Mouse (Mus musculus) CD8-positive naive resting alpha-beta T cell, adult 2 months (primary cell): ENCODE results near the gene Slc24a1.
"Not testable (repeated sequence)": the region's sequence is repeated elsewhere in the genome, so short reads cannot be mapped to it uniquely, and the experiment has no call there.

ENCODE experiments used
- DNase-seq, 2 experiments: peaks; one replicate each; pipeline ENCODE4 v3.0.0; 2022; ENCODE audit warnings: low read depth in 2 of 2, low spot score in 2 of 2

Slc24a1 gene

GRCm38 (mm10) chr9:64951161-64951657 lies at the start of gene Slc24a1:
Gene Slc24a1 (minus strand): TSS chr9:64951607.
- DNase-seq = no peak

- DNase-seq = not testable (repeated sequence)
Observed at GRCm38 (mm10) chr9:64995464-64995863, 44.1 kb upstream of the Slc24a1 start.

DNA sequence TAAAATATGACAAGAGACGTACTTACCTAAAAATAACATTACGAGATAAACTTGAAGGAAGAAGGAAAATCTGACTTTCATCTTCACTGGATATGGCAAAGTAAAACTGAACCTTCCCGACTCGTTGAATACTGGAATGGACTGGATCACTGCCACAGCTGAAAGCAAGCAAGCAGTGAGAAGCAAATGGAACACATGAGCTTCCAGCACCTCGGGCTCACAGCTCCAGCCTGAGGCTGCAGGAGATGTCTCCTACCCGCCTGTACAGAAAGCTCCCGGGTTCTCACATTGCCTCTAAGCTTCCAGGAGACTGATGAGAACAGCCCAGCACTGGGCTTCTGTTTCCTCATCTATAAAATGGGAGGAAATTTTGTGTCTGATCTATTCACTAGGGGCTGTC lies 38.9 kb upstream of the Slc24a1 start:
- no peak for DNase-seq

GRCm38 (mm10) chr9:64988443-64988842 lies 37.0 kb upstream of the Slc24a1 start:
- no peak for DNase-seq

- DNase-seq = no peak
Observed at GRCm38 (mm10) chr9:64987651-64988050, 36.2 kb upstream of the Slc24a1 start.

GRCm38 (mm10) chr9:64985807-64986206 lies 34.4 kb upstream of the Slc24a1 start:
- no peak for DNase-seq

GRCm38 (mm10) chr9:64985037-64985794 lies 33.8 kb upstream of the Slc24a1 start:
- DNase-seq = no peak

GRCm38 (mm10) chr9:64981904-64982303 lies 30.5 kb upstream of the Slc24a1 start:
- DNase-seq = no peak

GRCm38 (mm10) chr9:64980548-64980947 lies 29.1 kb upstream of the Slc24a1 start:
- no peak for DNase-seq

- DNase-seq = no peak
Observed at GRCm38 (mm10) chr9:64960978-64961320, 9.5 kb upstream of the Slc24a1 start.

DNA sequence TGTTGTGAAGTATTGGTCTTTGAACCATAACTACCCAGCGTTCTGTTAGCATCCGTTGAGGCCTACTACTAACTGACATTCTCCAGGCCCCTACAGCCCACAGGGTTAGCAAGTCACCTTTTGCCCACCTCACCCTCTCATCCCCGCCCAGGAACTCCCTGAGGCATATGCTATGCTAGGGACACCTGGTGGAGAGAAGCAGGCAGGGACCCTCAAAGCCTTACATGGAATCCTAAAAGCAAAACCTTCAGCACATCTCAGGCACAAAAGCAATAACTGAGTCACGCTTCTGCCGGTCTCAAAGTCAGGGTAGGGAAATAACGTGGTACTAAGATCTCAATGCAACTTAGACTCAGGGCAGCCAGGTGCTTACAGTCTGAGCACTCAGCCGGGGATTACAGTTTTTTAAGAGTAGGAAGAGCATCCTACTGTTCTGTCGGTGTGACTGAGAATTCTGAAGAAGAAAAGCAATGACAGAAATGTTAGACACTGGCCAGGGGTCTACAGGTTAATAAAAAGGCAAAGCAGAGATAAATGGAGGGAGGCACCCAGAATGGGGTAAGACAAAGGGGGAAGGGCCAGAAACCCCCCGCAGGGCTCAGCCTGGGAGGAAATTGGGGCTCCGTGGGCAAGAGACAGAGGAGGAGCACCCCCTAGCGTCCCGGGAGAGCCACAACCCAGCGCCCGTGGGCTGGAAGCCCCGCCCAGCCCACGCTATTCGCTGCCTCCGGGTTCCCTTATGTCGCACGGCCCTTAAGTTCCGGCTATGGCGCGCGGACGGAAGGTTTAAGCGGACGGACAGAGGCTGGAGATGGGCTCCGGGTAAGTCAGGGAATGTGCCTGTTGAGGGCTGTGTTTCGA lies 8.9 kb upstream of the Slc24a1 start, which contains the start of gene Ints14:
Gene Ints14, plus strand, starts transcription at position 789 of the 861 bp plus-strand sequence.
- DNase-seq = peak; percentile 96 to 98

DNA sequence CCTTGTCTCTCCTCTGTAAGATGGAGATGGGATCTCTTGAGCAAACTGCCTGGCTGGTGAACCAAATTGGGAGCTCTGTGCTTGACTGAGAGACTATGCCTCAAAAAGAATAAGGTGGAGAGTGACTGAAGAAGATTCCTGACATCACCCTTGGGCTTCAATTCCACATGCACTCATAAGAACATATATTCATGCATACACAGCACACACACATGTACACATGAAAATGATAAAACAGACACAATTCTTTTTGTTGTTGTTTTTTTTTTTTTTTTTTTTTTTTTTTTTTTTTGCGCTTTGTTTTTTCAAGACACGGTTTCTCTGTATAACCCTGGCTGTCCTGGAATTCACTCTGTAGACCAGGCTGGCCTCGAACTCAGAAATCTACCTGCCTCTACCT lies 5.9 kb upstream of the Slc24a1 start:
- DNase-seq = no peak

GRCm38 (mm10) chr9:64956337-64956736 lies 4.9 kb upstream of the Slc24a1 start:
- peak; percentile 6 to 40 for DNase-seq

GRCm38 (mm10) chr9:64953190-64953589 lies 1.8 kb upstream of the Slc24a1 start:
- no peak for DNase-seq

DNA sequence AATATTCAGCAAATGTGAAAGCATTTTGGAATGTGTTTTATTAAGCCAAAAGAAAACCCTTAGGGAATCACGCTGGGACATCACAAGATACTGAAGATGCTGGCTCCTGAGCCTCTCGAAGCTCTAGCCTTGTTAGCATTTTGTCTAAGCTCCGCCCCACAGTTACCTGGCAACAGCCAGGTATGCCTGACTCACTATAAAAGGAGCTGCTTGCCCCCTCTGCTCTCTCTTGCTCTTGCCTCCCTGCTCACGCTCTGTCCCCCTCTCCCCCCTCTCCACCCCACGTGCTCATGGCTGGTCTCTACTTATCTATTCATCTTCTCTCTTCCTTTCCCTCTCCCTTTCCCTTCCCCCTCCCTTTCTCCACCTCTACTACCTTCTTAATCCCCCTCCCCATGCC lies 648 bp upstream of the Slc24a1 start:
- DNase-seq = no peak

DNA sequence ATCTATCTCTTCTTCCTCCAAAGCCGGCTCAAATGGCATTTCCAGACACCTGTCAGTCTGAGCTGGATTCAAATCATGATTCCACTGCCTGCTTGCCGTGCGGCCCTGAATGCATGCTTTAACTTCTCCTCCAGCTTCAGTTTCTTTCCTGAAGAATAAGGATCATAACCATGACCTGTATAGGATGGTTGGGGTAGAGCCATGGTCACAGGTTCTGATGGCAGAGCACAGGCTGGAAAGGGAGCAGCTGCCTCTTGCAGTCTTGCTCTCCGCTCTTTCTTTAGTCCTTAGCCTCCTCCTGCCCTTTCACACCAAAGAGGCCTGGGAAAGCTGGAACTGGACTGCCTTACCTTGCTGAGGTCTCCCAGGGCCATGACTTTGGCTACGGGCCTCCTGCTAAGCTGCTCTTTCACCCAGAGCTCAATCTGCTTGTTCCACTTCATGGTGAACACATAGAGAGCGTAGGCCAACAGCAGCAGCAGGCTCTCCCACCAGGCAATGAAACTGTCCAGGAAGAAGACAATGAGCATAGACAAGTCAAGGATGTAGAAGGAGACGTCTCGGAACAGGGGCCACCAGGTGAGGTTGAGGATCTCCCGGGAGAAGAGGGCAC lies 3.8 kb downstream of the Slc24a1 start:
- no peak for DNase-seq

DNA sequence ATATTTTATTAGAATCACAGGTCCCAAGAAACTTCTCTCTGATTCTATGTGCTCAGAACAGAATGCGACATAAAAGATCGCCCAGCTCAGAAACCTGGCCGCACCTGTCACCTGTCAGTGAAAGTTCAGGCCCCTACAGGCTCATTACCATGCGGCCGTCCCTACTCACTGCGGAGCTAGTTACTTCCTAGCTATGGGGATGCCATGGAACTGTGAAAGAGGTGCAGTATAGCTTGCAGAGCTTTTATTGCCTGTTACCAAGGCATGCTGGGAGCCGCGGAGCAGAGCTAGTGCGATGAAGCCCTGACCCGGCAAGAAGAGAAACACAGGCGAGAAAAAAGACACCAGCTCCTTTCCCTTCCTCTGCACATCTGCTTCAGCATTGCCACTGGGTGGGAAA lies 7.4 kb downstream of the Slc24a1 start:
- no peak for DNase-seq

GRCm38 (mm10) chr9:64941650-64942049 lies 9.8 kb downstream of the Slc24a1 start:
- DNase-seq = no peak

DNA sequence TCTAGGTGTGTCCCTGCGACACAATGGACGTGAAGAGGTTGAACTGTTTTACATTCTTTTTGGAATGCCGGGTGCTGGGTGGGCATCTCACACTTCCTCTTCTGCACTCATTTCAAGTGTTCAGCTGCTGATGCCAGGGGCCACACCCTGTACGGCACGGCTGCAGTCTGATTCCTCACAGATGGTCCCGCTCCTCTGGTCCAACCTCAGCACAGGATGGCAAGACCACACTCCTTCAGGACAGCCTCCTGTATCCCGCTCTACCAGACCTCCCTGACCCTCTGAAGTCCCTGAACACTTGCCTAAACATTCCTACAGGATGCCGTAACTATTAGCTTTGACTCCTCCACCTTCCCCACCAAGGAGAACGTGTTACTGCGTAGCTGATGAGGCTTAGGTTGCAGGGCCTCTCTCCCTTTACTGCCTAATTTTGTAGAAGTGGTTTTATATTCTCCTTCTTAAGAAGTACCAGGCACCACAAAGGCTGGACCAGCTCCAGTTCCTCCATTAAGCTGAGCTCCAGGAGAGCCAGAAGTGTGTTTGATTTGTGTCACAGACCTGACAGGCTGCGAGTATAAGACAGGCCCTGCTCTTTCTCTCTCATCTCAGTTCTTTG lies 10.6 kb downstream of the Slc24a1 start:
- no peak for DNase-seq

DNA sequence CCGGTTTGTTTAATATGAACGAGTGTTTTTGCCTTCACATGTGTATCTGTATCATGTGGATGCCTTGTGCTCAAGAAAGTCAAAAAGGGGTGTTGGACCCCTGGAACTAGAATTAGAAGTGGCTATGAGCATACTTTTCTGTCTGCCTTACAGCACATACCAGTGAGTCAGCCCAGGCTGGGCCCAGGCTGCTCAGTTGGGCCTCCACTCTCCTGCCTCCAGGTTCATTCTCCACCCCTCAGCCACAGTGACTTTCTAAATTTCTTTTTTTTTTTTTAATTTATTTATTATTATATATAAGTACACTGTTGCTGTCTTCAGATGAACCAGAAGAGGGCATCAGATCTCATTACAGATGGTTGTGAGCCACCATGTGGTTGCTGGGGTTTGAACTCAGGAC lies 11.6 kb downstream of the Slc24a1 start:
- DNase-seq = no peak

DNA sequence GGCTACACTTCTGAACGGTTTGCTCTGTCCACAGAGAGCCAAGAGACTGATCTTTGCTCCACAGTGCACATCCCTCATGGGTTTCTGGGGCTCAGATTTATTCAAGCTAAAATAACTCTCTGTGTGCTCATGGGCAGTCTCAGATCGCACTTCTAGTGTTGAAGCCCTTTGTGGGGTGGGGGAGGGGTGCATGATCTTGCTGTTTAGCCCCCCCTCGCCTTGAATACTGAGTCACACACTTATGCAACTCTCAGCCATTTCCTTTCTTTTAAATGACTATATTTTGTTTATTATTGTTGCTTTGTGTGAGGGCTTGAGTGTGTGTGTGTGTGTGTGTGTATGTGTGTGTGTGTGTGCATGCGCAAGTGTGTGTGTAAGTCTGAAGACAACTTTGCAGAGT lies 12.1 kb downstream of the Slc24a1 start:
- no peak for DNase-seq
